Mouse (Mus musculus): ENCODE data around the gene Mettl7a1.
"Not testable (repeated sequence)": the region's sequence is repeated elsewhere in the genome, so short reads cannot be mapped to it uniquely, and the experiment has no call there.

Mettl7a1 gene

DNA sequence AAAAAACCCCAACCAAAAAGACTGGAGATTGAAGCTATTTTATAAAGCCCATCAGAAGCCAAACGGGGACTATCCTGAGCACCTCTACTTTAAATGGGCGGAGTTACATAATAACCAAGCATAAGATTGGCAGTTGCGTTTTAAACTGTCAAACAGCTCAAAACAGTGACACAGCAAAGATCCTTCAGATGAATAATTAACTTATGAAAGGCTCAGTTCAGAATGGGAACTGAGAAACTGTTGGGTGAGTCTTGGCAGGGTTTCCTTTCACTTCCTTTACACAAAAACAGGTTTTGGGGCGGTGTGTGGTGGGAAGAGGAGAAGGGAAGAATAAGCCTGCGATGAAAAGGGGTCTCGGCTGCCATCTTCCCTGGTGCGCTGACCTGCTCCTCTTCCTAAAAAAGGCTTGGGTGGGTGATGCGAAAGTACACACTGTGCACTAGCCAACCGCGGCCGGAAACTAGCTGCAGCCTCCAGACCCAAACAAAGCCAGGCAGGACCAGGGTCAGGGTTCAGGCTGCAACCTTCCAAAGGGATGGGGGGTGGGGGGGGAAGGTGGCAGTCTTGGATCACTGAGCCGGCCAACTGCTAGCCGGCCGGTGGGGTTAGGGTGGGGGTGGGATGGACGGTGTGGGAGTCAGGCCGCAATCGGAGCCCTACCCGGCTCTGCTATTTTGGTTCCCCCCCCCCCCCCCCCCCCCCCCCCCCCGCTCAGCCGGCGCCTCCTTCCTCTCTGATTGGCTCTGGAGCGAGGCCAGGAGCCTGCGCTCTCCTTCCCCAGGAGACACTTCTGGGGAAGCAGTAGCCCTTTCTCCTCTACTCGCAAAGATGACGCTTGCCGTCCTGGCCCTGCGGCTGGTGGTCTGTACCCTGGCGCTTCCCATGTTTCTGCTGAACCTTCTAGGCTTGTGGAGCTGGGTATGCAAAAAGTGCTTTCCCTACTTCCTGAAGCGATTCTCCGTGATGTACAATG lies at the start of gene Mettl7a1:
Gene Mettl7a1 (plus strand): TSS at position 122 of the 973 bp plus-strand sequence.
- peak; percentile 90 for DNase-seq

DNA sequence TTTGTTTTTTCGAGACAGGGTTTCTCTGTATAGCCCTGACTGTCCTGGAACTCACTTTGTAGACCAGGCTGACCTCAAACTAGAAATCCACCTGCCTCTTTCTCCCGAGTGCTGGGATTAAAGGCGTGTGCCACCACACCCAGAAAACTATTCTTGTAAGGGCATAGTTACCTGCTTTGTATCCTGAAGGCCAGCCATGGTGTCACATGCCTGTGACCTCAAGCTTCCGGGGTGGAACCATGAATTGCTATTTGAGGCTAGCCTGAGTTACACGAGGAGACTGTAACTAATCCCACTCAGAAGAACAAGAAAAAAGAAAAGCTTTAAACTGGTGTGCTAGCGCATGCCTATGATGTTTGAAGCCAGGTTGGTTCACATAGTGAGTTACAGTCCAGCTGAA lies 47.6 kb upstream of the Mettl7a1 start:
- DNase-seq, result no peak

DNA sequence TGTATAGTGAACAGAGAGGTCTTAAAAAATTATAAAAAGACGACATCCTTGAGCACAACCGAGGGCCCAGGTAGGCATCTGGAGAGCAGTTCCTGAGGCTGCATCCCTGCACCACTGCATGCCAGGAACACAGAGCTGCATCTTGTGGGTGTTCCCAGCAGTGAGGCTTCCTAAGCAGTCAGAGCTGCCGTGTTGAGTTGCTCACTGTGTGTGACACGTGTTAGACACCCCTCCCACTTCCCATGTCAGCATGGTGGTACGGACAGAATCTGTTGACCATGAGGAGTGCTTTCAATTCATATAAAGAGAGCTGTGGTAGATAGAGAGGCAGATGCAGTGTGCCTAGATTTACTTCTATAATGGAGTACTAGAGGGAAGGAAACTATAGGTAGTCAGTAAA lies 46.6 kb upstream of the Mettl7a1 start:
- DNase-seq, result no peak

DNA sequence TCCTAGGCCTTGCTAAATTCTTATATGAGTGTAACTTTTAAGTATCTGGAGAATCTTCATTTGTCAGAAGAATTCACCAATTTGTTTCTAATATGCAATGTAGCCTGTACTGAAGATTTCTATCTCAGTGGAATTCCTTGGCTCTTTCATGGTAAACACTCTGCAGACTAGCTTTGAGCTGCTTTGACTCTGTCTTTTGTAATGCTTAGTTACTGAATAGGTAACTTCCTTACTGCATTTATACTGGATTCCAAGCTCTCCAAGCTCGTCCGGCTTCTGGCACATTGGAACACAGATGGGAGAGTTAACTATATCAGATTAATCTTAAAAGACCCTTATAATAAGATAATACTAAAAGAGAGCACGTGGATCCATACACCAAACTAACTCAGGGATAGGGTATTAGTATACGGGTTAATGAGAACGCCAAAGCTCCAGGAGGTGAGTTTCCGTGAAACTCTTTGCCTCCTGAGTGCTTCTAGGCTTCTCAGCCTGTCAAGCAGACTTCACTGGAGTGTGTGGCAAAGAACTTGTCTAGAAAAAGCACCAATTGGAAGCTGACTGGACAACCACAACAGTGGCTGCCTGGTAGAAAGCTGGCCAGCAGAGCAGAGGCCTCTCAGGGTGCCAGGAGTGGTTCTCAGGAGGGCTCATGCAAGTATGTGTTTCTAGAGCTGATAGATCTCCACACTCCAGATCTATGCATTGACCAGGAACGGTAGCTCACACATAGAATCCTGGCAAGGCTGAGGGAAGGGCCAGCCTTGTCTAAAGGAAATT lies 45.1 kb upstream of the Mettl7a1 start:
- no peak for DNase-seq

DNA sequence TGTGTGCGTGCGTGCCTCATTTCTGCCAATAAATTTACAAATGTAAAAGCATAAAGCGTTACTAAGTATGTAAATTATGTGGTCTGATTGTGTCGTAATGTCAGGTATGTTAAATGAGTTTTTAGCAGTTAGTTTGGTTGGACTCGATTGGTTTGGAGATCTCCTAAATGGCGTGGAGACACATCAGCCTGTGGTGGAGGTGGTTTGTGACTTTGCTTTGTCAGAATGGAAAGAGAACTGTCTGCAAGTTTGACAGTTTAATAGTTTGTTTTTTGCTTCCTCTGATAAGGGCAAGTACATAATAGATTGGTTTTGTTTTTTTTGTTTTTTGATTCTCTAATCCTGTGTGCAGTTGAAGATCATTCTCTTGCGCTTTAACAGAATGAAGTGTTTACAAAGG lies 43.6 kb upstream of the Mettl7a1 start:
- not testable (repeated sequence) for DNase-seq

DNA sequence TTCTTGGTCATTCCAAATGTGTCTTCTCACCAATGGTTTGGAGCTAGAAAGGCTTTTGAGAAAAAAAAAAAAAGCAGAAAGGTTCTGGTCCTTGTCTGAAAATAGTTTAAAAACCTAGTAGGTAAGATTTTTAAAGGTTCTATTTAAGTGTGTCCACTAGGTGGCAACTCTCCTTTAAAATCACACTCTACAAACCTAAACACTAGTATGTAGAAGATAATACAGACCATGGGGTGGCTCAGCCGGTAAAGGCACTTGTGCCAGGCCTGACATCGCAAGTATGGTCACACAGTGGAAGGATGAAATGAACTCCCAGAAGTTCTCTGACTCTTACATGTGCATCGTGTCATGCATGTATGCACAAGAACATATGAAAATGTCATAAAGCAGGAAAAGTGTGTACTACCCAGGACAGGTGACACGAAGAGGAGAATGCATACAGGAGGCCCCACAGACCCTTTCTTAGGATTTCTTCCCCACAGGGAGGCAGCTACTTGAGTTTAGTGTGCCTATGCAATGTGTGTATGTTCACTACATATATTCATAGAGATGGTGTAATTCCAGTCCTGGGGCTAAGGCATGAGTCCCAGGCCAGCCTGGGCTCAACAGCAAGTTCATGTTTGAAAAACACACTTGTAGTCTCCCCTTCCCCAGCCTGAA lies 40.6 kb upstream of the Mettl7a1 start:
- no peak for DNase-seq

DNA sequence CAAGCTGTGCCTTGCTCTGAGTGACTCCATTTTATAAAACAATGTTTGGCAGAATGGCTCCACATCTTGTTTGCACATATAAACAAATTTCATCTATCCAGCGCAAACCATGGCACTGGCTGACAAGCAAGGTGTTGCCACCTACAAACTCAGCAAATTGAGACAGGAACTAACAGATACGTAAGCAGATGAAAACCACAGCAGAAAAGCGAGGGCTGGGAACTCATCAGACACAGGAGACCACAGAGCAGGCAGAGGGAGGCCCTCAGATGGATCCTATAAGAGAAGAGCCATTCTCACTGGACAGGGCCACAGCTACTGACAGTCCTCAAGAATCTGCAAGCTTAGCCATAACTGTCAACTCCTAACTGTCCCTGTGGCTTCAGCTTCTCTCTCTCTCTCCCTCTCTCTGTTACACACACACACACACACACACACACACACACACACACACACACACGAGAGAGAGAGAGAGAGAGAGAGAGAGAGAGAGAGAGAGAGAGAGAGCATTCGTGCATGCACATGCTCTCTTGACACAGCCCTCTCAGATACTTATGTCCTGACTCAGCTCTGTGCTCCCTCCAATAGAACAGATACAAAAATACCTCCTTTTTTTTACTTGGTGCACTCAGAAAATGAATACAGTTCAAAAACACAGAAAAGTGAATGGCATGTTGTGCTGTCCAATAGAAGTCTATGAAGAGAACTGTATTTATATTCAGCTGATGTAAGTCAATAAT lies 38.2 kb upstream of the Mettl7a1 start:
- DNase-seq, result no peak

DNA sequence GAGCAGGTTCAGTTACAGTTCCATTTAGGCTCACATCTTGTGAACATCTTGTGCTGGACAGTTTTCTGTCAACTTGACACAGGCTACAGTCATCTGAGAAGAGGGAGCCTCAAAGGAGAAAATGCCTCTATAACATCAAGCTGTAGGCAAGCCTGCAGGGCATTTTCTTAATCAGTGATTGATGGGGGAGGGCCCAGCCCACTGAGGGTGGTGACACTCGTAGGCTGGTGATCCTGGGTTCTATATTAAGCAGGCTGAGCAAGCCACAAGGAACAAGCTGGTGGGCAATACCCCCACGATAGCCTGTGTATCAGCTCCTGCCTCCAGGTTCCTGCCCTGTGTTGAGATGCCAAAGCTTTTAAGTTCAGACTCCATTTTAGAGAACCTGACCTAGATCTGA lies 35.0 kb upstream of the Mettl7a1 start:
- no peak for DNase-seq

DNA sequence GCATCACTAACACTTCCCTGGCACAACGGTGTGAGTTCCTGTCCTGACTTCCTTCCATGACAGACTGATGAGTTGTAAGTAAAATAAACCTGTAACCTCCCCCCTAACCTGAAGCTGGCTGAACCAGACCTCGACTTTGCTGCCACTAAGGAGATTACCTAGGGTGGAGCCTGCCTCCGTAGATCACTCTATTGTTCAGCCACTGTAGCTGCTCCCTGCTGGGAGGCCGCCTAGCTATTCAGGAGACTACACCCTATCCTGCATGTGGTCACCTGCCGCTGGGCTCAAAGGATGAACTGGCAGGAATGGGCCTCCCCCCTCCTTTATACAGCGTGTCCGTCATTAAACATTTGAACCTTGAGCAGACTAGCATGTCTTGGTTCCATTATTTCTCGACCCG lies 34.2 kb upstream of the Mettl7a1 start:
- DNase-seq, result no peak

DNA sequence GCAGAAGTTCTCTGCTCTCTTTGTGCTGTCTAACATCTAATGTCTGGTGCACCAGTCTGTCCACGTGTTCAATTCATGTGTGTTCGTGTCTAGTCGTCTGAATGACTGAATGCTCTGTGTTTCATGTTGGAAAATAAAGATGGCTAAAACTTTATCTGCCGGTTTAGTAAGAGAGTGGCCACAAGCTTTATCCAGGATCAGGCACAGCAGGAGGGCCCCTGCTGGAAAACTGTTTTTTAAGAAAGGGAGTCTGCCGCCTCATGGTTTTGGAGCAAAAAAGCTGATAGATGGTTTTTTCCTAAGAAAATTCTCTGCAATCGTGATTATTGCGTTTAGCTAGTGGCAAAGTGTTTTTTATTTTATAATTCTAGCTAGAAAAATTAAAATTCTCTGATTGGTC lies 33.3 kb upstream of the Mettl7a1 start:
- DNase-seq, result not testable (repeated sequence)

DNA sequence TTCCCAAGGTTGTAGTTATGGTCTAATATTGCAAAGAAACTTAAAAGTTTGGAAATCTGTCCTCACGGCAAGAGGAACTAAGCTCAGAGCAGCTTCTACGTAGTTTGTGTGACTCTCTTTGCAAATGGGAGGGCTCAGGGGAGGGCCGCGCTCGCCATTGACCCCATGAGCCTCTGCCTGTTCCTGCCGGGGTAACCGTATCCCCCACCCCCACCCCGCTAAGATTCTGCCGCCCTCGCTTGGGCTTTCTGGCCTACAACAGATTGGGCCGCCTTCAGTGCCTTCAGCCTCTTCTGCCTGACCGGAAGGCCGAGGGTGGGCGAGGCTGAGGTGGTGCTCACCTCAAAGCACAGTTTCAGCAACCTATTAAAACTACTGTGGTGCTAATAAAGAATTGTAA lies 32.5 kb upstream of the Mettl7a1 start:
- no peak for DNase-seq

DNA sequence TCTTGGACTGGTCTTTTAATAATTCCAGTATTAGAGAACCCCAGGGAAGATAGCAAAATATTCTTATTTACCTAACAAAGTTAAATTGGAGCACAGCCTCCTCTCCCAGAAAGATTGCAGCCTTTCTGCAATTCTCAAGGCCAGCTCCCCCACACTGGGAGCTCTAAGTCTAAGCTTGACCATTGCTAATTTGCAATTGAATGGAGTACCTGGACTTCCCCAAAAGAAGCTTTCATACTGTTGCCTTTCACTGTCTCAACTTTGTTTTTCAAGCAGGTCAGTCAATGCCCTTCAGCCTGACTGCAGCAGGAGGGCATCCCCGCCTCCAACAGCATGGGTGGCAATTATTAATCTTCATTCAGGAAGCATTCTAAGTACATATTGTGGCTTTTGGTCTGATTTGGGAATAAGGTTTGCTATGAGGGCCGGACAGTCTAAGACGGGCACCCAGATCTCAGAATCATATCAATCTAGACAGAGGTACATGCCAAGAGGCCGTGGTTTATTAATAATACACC lies 30.1 kb upstream of the Mettl7a1 start:
- not testable (repeated sequence) for DNase-seq

DNA sequence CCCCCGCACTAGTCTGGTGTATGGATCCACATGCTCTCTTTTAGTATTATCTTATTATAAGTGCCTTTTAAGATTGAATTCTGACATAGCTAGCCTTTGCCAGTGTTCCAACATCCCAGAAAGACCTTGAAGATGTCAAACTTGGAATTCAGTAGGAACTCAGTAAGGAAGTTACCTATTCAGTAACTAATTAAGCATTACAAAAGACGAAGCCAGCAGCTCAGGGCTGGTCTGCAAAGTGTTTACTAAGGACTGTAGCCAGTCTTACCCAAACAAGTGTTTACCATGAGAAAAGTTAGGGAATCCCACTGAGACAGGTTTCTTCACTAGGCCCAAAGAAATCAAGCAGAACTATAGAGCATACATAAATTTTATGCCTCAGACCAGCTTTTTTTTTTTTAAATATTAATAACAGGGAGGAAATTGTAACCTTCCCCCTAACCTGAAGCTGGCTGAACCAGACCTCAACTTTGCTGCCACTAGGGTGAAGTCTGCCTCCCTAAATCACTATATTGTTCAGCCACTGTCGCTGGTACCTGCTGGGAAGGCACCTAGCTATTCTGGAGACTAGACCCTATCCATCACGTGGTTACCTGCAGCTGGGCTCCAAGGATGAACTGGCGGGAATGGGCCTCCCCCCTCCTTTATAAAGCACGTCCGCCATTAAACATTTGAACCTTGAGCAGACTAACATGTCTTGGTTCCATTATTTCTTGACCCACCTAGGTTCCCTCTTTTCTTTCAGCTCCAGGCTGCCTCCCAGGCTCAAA lies 29.0 kb upstream of the Mettl7a1 start:
- DNase-seq, result no peak

DNA sequence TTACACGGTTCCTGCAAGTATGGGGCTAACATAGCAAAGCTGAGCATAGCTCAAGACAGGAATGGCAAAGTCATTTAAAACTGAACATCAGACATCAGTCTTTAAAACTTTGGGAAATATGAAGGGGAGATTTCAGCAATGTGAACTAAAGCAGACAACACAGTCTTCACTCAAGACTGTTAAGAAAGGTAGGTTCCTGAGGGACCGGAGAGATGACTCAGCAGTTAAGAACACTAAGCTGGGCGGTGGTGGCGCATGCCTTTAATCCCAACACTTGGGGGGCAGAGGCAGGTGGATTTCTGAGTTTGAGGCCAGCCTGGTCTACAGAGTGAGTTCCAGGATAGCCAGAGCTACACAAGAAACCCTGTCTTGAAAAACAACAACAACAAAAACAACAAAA lies 27.5 kb upstream of the Mettl7a1 start:
- no peak for DNase-seq

DNA sequence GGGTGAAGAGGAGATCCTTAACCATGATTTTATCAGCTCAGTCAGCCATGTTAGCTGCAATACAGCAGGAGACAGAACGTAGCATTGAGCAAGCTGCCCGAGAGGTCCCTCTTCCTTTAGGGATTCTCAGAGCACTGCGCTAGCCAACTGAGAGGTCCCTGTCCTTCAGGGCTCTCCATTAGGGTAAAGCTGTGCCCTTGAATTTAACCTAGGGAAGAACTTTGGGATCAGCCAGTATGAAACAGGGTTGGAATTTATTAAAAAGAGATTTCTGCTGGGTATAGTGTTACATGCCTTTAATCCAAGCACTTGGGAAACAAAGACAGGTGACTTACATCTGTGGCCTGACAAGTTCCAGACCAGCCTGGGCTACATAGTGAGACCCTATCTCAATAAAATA lies 26.4 kb upstream of the Mettl7a1 start:
- DNase-seq, result no peak

DNA sequence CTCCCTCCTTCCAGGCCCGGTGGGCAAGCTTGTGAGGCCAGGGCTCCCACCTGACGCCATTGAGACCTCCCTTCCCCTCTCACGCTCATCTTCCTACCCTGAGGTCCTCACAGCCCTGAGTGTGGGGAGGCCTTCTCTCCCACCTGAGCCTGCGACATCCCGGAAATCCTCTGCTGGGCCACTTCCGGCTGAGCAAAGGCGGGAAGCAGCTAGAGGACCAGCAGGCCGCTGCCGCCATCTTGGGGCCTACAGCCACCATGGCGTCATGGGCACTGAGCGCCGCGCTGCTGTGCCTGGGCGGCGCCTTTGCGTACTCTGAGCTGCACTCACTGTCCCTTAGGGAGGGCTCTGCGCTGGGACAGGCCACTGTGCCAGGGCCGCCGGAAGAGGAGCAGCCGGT lies 23.3 kb upstream of the Mettl7a1 start, which contains the start of gene Tmprss12:
Gene Tmprss12 (plus strand): TSS at position 212 of the 400 bp plus-strand sequence.
- no peak for DNase-seq

DNA sequence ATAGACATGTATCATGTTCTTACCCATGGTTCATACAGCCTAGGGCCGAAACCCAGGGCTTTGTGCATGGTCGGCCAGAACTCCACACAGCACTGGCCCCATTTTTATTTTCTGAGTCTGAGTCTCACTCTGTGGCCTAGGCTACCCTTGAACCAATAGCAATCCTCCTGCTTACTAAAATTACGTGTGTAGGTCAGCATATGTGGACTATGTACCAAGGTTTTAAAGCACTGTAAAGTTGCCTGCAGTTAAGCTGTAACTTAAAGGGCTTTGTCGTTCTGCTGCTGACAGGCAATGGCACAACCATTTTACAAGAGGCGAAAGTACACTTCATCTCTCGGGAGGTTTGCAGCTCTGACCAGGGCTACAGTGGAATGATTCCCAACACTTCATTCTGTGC lies 15.0 kb upstream of the Mettl7a1 start:
- no peak for DNase-seq

DNA sequence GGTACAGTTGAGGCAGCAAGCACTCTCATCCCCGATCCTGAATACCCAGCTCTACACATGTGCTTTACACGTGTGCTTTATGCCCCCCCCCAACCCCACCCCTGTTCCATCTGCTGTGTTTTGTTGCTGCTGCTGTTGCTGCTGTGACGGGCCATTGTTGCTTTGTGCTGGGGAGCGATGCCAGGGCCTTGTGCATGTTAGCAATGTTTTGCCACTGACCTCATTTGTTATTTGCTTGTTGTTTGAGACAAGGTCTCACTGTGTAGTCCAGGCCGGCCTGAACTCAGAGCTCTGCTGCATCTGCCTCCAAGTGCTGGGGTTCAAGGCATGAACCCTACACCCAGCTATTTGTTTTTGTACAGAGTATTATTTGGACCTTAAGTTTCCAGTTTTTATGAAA lies 13.1 kb upstream of the Mettl7a1 start:
- no peak for DNase-seq

DNA sequence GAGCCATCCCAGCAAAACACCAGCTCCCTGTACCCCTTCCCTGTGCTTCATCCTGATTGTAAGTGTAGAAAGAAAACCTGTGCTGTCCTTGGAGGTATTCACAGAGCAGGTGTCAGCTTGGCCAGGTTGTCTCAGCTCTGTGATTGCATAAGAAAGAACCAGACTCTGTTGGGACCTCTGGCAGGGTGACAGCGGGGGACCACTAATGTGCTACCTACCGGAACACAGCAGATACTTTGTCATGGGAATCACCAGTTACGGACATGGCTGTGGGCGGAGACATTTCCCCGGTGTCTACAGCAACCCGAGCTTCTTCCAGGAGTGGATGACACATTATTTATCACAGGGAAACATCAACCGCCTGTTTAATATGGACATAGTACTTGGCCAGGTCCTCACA lies 11.6 kb upstream of the Mettl7a1 start:
- DNase-seq, result no peak

DNA sequence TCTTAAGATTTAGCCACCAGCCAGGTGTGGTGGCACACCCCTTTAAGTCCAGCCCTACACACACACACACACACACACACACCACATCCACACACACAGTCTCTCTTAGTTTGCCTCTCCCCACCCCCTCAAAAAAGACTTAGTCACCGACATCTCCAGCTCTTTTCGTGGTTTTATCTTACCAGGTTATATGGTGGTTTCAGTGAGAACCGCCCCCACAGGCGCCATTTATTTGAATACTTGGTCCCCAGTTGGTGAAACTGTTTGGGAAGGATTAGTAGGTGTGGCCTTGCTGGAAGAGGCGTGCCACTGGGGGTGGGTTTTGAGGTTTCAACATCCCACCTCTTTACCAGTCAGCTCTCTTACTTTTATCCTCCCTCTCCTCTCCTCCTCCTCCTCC lies 6.1 kb upstream of the Mettl7a1 start:
- DNase-seq, result no peak

DNA sequence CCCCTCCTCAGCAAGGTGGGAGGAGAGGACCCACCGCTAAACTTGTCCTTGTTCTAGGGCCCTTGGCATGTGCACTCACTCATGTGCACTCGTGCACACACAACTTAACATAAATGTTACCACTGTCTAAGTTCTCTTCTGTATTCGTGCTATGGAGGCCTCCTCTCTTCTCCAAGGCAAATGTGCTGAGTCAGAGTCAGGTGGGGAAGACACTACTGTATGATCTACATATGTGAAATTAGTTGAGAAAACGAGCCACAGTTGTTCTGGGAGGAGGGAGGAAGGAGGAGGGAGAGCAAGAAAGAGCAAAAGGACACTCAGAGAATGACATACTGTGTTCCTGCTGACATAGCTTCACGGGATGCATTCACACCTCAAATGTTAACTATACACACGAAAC lies 3.4 kb upstream of the Mettl7a1 start:
- no peak for DNase-seq

DNA sequence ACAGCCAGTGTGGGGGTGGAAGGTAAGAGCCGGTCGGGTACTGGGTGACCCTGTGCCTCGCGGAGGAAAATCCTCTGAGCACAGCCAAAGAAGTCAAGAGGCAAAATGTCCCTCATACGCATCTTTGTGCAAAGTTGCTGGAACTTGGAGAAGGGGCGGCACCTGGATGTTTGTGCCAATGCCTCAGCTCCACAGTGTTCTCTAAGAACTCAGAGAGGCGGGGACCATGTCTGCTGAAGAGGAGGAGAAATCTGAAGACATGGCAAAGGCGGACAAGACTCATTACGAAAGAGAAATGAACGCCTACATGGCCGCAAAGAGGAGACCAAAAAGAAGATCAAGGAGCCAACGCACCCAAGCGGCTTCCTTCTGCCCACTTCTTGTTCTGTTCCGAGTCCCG lies 2.4 kb upstream of the Mettl7a1 start:
- DNase-seq, result no peak

All from kidney, postnatal 10 days (tissue).